Mouse (Mus musculus) heart, embryonic 15.5 days (tissue): ENCODE data around the gene Lpar2. TPM values are rescaled to one million over a fixed set of nuclear protein-coding genes. Genes with fewer than 3 reads are reported as not detected.

Experiments used
- ATAC-seq: fragments of 200-750 bp; cut with Nextera tagmentation; replicated peaks from 2 replicates; pipeline ENCODE4 v1.8.0; 2017; ENCODE audit warnings: low read depth, moderate TSS enrichment; ENCODE audit not compliant: insufficient number of reproducible peaks, insufficient read depth, low FRiP score
- H3K27ac ChIP-seq: fragments of 300-500 bp; sonication (generic); 2 replicates; pipeline ENCODE4 v1.5.1; 2015; ENCODE audit warnings: mild to moderate bottlenecking, inconsistent platforms
- H3K27me3 ChIP-seq: fragments of 300-500 bp; sonication (generic); 2 replicates; pipeline ENCODE4 v1.6.1; 2015; ENCODE audit warnings: inconsistent platforms
- H3K36me3 ChIP-seq: fragments of 300-500 bp; sonication (generic); 2 replicates; pipeline ENCODE4 v1.6.1; 2015; ENCODE audit warnings: mild to moderate bottlenecking, inconsistent platforms
- H3K4me1 ChIP-seq: fragments of 300-500 bp; sonication (generic); replicated peaks from 2 replicates; pipeline ENCODE4 v1.6.1; 2015; ENCODE audit warnings: inconsistent platforms
- H3K4me2 ChIP-seq: fragments of 300-500 bp; sonication (generic); 2 replicates; pipeline ENCODE4 v1.6.1; 2015; ENCODE audit warnings: inconsistent platforms, mild to moderate bottlenecking, moderate library complexity
- H3K4me3 ChIP-seq: fragments of 300-500 bp; sonication (generic); 2 replicates; pipeline ENCODE4 v1.5.1; 2015; ENCODE audit warnings: mild to moderate bottlenecking, inconsistent platforms
- H3K9ac ChIP-seq: fragments of 300-500 bp; sonication (generic); 2 replicates; pipeline ENCODE4 v1.6.1; 2015; ENCODE audit warnings: mild to moderate bottlenecking, inconsistent platforms
- H3K9me3 ChIP-seq: fragments of 300-500 bp; sonication (generic); replicated peaks from 2 replicates; pipeline ENCODE4 v1.6.1; 2016; ENCODE audit warnings: inconsistent platforms
- WGBS: fragments of 180-500 bp; shearing (Covaris S2); methylation state at CpG from one replicate; pipeline ENCODE4 v1.1.7; 2015; ENCODE audit warnings: mixed read lengths; 5-methylcytosine and 5-hydroxymethylcytosine counted together
- polyA plus RNA-seq: library from polyadenylated mRNA; unstranded; fragments of >200 nt; fragmentation: Nextera tagmentation; extraction: Ambion mirVana; gene quantifications from 2 replicates; pipeline ENCODE4 v1.2.1, GENCODE M21; 2015

Lpar2 gene
- polyA plus RNA-seq, 1 experiment from 2014 or later = 0.15 TPM

GRCm38 (mm10) chr8:69847167-69848065 is 25.2 kb downstream of the Lpar2 start:
- 76% methylated on average over 3 of the region's 3 CpGs for WGBS
- no peak overlapping the region for H3K27ac ChIP-seq
- H3K36me3 ChIP-seq = no peaks in the 10 kb centered on the region
- H3K9me3 ChIP-seq = no peaks in the 10 kb centered on the region
- no peak overlapping the region for H3K9ac ChIP-seq
- H3K4me1 ChIP-seq = peaks cover 17% of the 10 kb centered on the region
- no peak overlapping the region for H3K4me2 ChIP-seq
- no peak for ATAC-seq
- H3K27me3 ChIP-seq = no peaks in the 10 kb centered on the region
- no peak overlapping the region for H3K4me3 ChIP-seq

DNA sequence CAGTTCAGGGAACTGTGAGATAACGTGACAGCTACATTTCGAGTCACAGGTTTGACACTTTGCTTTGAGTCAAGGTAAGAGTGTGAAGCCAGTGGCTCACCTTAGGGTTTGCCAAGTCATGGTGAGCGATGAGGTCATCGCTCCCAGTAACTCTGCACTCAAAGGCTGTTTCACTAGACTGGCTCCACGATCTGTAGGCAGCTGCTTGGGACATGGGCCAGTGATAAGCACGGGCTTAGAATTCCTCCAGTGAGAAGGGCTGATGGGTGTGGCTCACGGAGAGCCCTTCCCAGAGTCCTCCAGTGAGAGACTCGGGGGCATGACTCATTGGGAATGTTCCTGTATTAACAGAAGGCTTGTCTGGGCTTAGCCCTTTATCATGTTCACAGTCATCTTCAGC is 26.7 kb downstream of the Lpar2 start:
- no peaks in the 10 kb centered on the region for H3K9me3 ChIP-seq
- no peak overlapping the region for H3K4me3 ChIP-seq
- H3K4me2 ChIP-seq = peak overlapping the region; percentile 3; the same call in 1 of the 2 replicates
- H3K9ac ChIP-seq = no peak overlapping the region
- H3K36me3 ChIP-seq = no peaks in the 10 kb centered on the region
- no peaks in the 10 kb centered on the region for H3K27me3 ChIP-seq
- H3K27ac ChIP-seq = peak overlapping the region; percentile 41; the same call in 1 of the 2 replicates
- peak; percentile 80 for ATAC-seq
- peaks cover 17% of the 10 kb centered on the region for H3K4me1 ChIP-seq
- WGBS = 37% methylated on average over 8 of the region's 8 CpGs

- peaks cover 17% of the 10 kb centered on the region for H3K4me1 ChIP-seq
- H3K9ac ChIP-seq = no peak overlapping the region
- 45% methylated on average over 3 of the region's 3 CpGs for WGBS
- no peaks in the 10 kb centered on the region for H3K9me3 ChIP-seq
- no peak for ATAC-seq
- no peak overlapping the region for H3K4me3 ChIP-seq
- H3K36me3 ChIP-seq = no peaks in the 10 kb centered on the region
- no peak overlapping the region for H3K4me2 ChIP-seq
- H3K27ac ChIP-seq = no peak overlapping the region
- no peaks in the 10 kb centered on the region for H3K27me3 ChIP-seq
Measured at GRCm38 (mm10) chr8:69849899-69850298, 27.7 kb downstream of the Lpar2 start.

GRCm38 (mm10) chr8:69850926-69851506 is 28.8 kb downstream of the Lpar2 start:
- no peak for ATAC-seq
- H3K4me1 ChIP-seq = peaks cover 17% of the 10 kb centered on the region
- H3K9me3 ChIP-seq = no peaks in the 10 kb centered on the region
- H3K36me3 ChIP-seq = no peaks in the 10 kb centered on the region
- H3K27ac ChIP-seq = no peak overlapping the region
- no peak overlapping the region for H3K9ac ChIP-seq
- H3K4me2 ChIP-seq = no peak overlapping the region
- no peaks in the 10 kb centered on the region for H3K27me3 ChIP-seq
- WGBS = 77% methylated on average over 7 of the region's 7 CpGs
- no peak overlapping the region for H3K4me3 ChIP-seq

DNA sequence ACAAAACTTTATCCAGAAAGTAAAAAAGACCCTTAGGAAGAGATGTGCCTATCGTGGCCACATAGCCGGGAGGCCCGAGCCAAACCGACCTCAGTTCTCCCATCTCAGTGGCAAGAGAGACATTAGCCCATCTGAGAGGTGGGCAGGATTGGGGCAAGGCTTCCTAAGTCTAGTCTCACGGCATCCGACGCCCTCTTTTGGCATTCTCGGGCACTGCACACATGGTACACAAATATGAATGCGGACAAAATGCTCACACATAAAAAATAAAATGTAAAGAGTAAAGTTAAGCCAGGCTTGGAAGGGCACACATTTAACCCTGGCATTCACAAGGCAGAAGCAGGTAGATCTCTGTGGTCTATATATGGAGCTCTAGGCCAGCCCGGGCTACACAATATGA is 31.6 kb downstream of the Lpar2 start:
- peaks cover 5% of the 10 kb centered on the region for H3K4me1 ChIP-seq
- no peak overlapping the region for H3K4me3 ChIP-seq
- H3K9me3 ChIP-seq = no peaks in the 10 kb centered on the region
- WGBS = 85% methylated on average over 10 of the region's 10 CpGs
- ATAC-seq = no peak
- H3K27me3 ChIP-seq = no peaks in the 10 kb centered on the region
- H3K4me2 ChIP-seq = no peak overlapping the region
- no peak overlapping the region for H3K9ac ChIP-seq
- no peak overlapping the region for H3K27ac ChIP-seq
- no peaks in the 10 kb centered on the region for H3K36me3 ChIP-seq

DNA sequence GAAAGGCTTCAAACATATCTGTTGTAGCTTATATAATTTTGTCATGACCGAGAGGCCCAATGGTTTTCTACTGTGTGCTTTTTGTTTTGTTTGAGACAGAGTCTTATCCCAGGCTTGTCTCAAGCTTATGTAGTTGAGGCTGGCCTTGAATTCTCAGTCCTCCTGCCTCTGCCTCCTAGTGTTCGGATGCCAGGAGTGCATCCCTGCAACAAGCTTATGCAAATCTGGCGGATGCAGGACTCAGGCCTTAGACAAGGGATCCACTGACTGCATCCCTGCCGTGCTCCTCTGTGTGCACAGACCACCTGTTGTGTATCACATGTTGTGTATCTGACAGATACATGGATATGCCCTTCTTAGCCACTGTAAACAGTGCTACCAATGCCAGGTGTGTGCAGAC is 38.6 kb downstream of the Lpar2 start:
- Histone ChIP-seq H3K36me3 (no peaks in the 10 kb centered on the region), H3K9me3 (no peaks in the 10 kb centered on the region), H3K4me3 (no peak overlapping the region), H3K27ac (no peak overlapping the region), H3K27me3 (no peaks in the 10 kb centered on the region), H3K9ac (no peak overlapping the region), H3K4me1 (no peaks in the 10 kb centered on the region), H3K4me2 (no peak overlapping the region)
- WGBS = 66% methylated on average over 4 of the region's 4 CpGs
- no peak for ATAC-seq

GRCm38 (mm10) chr8:69861251-69861650 is 39.0 kb downstream of the Lpar2 start:
- 51% methylated on average over 2 of the region's 2 CpGs for WGBS
- H3K9me3 ChIP-seq = no peaks in the 10 kb centered on the region
- no peaks in the 10 kb centered on the region for H3K36me3 ChIP-seq
- no peak overlapping the region for H3K9ac ChIP-seq
- no peaks in the 10 kb centered on the region for H3K27me3 ChIP-seq
- no peak overlapping the region for H3K4me3 ChIP-seq
- H3K27ac ChIP-seq = no peak overlapping the region
- H3K4me2 ChIP-seq = no peak overlapping the region
- H3K4me1 ChIP-seq = no peaks in the 10 kb centered on the region
- ATAC-seq = no peak

- 73% methylated on average over 5 of the region's 5 CpGs for WGBS
- no peak overlapping the region for H3K4me2 ChIP-seq
Measured at GRCm38 (mm10) chr8:69863387-69864020, 41.3 kb downstream of the Lpar2 start.

GRCm38 (mm10) chr8:69864180-69864579 is 42.0 kb downstream of the Lpar2 start:
- no peaks in the 10 kb centered on the region for H3K27me3 ChIP-seq
- no peak overlapping the region for H3K4me2 ChIP-seq
- no peak for ATAC-seq
- H3K36me3 ChIP-seq = no peaks in the 10 kb centered on the region
- no peak overlapping the region for H3K9ac ChIP-seq
- H3K27ac ChIP-seq = no peak overlapping the region
- WGBS = 64% methylated on average over 5 of the region's 5 CpGs
- no peaks in the 10 kb centered on the region for H3K9me3 ChIP-seq
- H3K4me3 ChIP-seq = no peak overlapping the region
- H3K4me1 ChIP-seq = peaks cover 6% of the 10 kb centered on the region; the same call in 1 of the 2 replicates

More at GRCm38 (mm10) chr8:69863387-69864020, 41.3 kb downstream of the Lpar2 start:
- Histone ChIP-seq H3K27me3 (no peaks in the 10 kb centered on the region), H3K27ac (no peak overlapping the region), H3K9ac (no peak overlapping the region), H3K9me3 (no peaks in the 10 kb centered on the region), H3K36me3 (no peaks in the 10 kb centered on the region), H3K4me3 (no peak overlapping the region), H3K4me1 (peaks cover 6% of the 10 kb centered on the region; the same call in 1 of the 2 replicates)
- no peak for ATAC-seq

GRCm38 (mm10) chr8:69867696-69868326 is 45.6 kb downstream of the Lpar2 start:
- H3K9ac ChIP-seq = no peak overlapping the region
- WGBS = 58% methylated on average over 5 of the region's 5 CpGs

More at GRCm38 (mm10) chr8:69867696-69868326, 45.6 kb downstream of the Lpar2 start:
- Histone ChIP-seq H3K4me3 (no peak overlapping the region), H3K27ac (no peak overlapping the region), H3K4me1 (peaks cover 6% of the 10 kb centered on the region; the same call in 1 of the 2 replicates), H3K4me2 (no peak overlapping the region), H3K27me3 (0 out of 2 replicates have a peak, but pooled peaks cover 5% of the 10 kb centered on the region), H3K36me3 (no peaks in the 10 kb centered on the region), H3K9me3 (no peaks in the 10 kb centered on the region)
- ATAC-seq = 0 out of 2 replicates have a peak, but pooled peaks have one; percentile 32
